Mouse (Mus musculus) limb, embryonic 10.5 days (tissue): ENCODE measurements at regions not wholly inside any gene's neighbourhood (a gene's known extent, or its start where the extent isn't known, plus 50 kb on each side); places are given as distances from the start of the nearest gene placed in this dataset.

ENCODE experiments used
- DNase-seq: peaks from one replicate; pipeline ENCODE4 v3.0.0-alpha.2; 2017; ENCODE audit warnings: low spot score
- H3K27ac ChIP-seq: fragments of 300-500 bp; sonication (generic); 2 replicates; pipeline ENCODE4 v1.5.1; 2016; ENCODE audit warnings: mild to moderate bottlenecking
- H3K27me3 ChIP-seq: fragments of 300-500 bp; sonication (generic); 2 replicates; pipeline ENCODE4 v1.6.1; 2016; ENCODE audit warnings: low read depth, mild to moderate bottlenecking; ENCODE audit not compliant: poor library complexity, severe bottlenecking
- H3K36me3 ChIP-seq: fragments of 300-500 bp; sonication (generic); 2 replicates; pipeline ENCODE4 v1.6.1; 2016; ENCODE audit warnings: mild to moderate bottlenecking, moderate library complexity
- H3K4me1 ChIP-seq: fragments of 300-500 bp; sonication (generic); 2 replicates; pipeline ENCODE4 v1.6.1; 2016
- H3K4me3 ChIP-seq: fragments of 300-500 bp; sonication (generic); 2 replicates; pipeline ENCODE4 v1.5.1; 2016; ENCODE audit warnings: mild to moderate bottlenecking, moderate library complexity
- H3K9me3 ChIP-seq: fragments of 300-500 bp; sonication (generic); replicated peaks from 2 replicates; pipeline ENCODE4 v1.6.1; 2016; ENCODE audit warnings: mild to moderate bottlenecking
- WGBS: fragments of 180-500 bp; shearing (Covaris S2); methylation state at CpG from one replicate; pipeline ENCODE4 v1.1.7; 2016; 5-methylcytosine and 5-hydroxymethylcytosine counted together

GRCm38 (mm10) chr13:83879561-83879960 lies 342.5 kb upstream of the Tmem161b start:
- Histone ChIP-seq H3K9me3 (no peaks in the 10 kb centered on the region), H3K4me1 (no peaks in the 10 kb centered on the region), H3K27me3 (no peaks in the 10 kb centered on the region), H3K4me3 (no peak overlapping the region), H3K36me3 (no peaks in the 10 kb centered on the region), H3K27ac (no peak overlapping the region)
- no peak for DNase-seq
- 80% methylated on average over 2 of the region's 2 CpGs for WGBS

- H3K27ac ChIP-seq: no peak overlapping the region
- H3K36me3 ChIP-seq: no peaks in the 10 kb centered on the region
- no peaks in the 10 kb centered on the region for H3K9me3 ChIP-seq
- no peaks in the 10 kb centered on the region for H3K27me3 ChIP-seq
- H3K4me3 ChIP-seq: no peak overlapping the region
- WGBS: 84% methylated on average over 2 of the region's 2 CpGs
- no peak for DNase-seq
- H3K4me1 ChIP-seq: no peaks in the 10 kb centered on the region
Observed at GRCm38 (mm10) chr13:83880305-83880704, 341.8 kb upstream of the Tmem161b start.

- H3K36me3 ChIP-seq: no peaks in the 10 kb centered on the region
- no peak overlapping the region for H3K27ac ChIP-seq
- DNase-seq: no peak
- WGBS: 90% methylated on average over 2 of the region's 2 CpGs
- no peak overlapping the region for H3K4me3 ChIP-seq
- H3K9me3 ChIP-seq: no peaks in the 10 kb centered on the region
- H3K27me3 ChIP-seq: no peaks in the 10 kb centered on the region
- no peaks in the 10 kb centered on the region for H3K4me1 ChIP-seq
Observed at GRCm38 (mm10) chr13:83880772-83881171, 341.3 kb upstream of the Tmem161b start.

- Histone ChIP-seq H3K4me3 (no peak overlapping the region), H3K4me1 (no peaks in the 10 kb centered on the region), H3K27ac (no peak overlapping the region), H3K27me3 (no peaks in the 10 kb centered on the region), H3K9me3 (no peaks in the 10 kb centered on the region), H3K36me3 (no peaks in the 10 kb centered on the region)
- WGBS: 92% methylated on average over 1 of the region's 1 CpGs
- DNase-seq: no peak
Observed at GRCm38 (mm10) chr13:83882839-83883238, 339.3 kb upstream of the Tmem161b start.

- DNase-seq: no peak
- no peak overlapping the region for H3K27ac ChIP-seq
- no peak overlapping the region for H3K4me3 ChIP-seq
- H3K9me3 ChIP-seq: no peaks in the 10 kb centered on the region
- 91% methylated on average over 4 of the region's 4 CpGs for WGBS
- no peaks in the 10 kb centered on the region for H3K4me1 ChIP-seq
- H3K27me3 ChIP-seq: no peaks in the 10 kb centered on the region
- no peaks in the 10 kb centered on the region for H3K36me3 ChIP-seq
Observed at GRCm38 (mm10) chr13:83883821-83884220, 338.3 kb upstream of the Tmem161b start.

- Histone ChIP-seq H3K9me3 (no peaks in the 10 kb centered on the region), H3K4me1 (no peaks in the 10 kb centered on the region), H3K27ac (no peak overlapping the region), H3K4me3 (no peak overlapping the region), H3K27me3 (no peaks in the 10 kb centered on the region), H3K36me3 (no peaks in the 10 kb centered on the region)
- WGBS: 94% methylated on average over 4 of the region's 4 CpGs
- no peak for DNase-seq
Observed at GRCm38 (mm10) chr13:83884226-83884625, 337.9 kb upstream of the Tmem161b start.

- no peaks in the 10 kb centered on the region for H3K36me3 ChIP-seq
- 70% methylated on average over 13 of the region's 13 CpGs for whole genome bisulfite sequencing
- no peak for DNase-seq
Observed at GRCm38 (mm10) chr13:83884766-83885543, 337.1 kb upstream of the Tmem161b start.

GRCm38 (mm10) chr13:83885729-83886128 lies 336.4 kb upstream of the Tmem161b start:
- WGBS: 82% methylated on average over 4 of the region's 4 CpGs
- Histone ChIP-seq H3K9me3 (no peaks in the 10 kb centered on the region), H3K36me3 (no peaks in the 10 kb centered on the region), H3K27me3 (no peaks in the 10 kb centered on the region), H3K4me3 (no peak overlapping the region), H3K27ac (no peak overlapping the region), H3K4me1 (no peaks in the 10 kb centered on the region)
- no peak for DNase-seq

More at GRCm38 (mm10) chr13:83884766-83885543, 337.1 kb upstream of the Tmem161b start:
- Histone ChIP-seq H3K4me1 (no peaks in the 10 kb centered on the region), H3K27ac (no peak overlapping the region), H3K9me3 (no peaks in the 10 kb centered on the region), H3K27me3 (no peaks in the 10 kb centered on the region), H3K4me3 (no peak overlapping the region)

- no peak overlapping the region for H3K27ac ChIP-seq
- no peaks in the 10 kb centered on the region for H3K4me1 ChIP-seq
- WGBS: 48% methylated on average over 2 of the region's 2 CpGs
- H3K4me3 ChIP-seq: no peak overlapping the region
- H3K36me3 ChIP-seq: no peaks in the 10 kb centered on the region
- no peak for DNase-seq
- H3K9me3 ChIP-seq: no peaks in the 10 kb centered on the region
- no peaks in the 10 kb centered on the region for H3K27me3 ChIP-seq
Observed at GRCm38 (mm10) chr13:83914697-83915096, 307.4 kb upstream of the Tmem161b start.

- DNase-seq: no peak
- no peaks in the 10 kb centered on the region for H3K4me1 ChIP-seq
- H3K27me3 ChIP-seq: no peaks in the 10 kb centered on the region
- WGBS: 86% methylated on average over 2 of the region's 2 CpGs
- H3K36me3 ChIP-seq: no peaks in the 10 kb centered on the region
- H3K9me3 ChIP-seq: no peaks in the 10 kb centered on the region
- H3K27ac ChIP-seq: no peak overlapping the region
- H3K4me3 ChIP-seq: no peak overlapping the region
Observed at GRCm38 (mm10) chr13:83932761-83933160, 289.3 kb upstream of the Tmem161b start.

GRCm38 (mm10) chr13:83946495-83946894 lies 275.6 kb upstream of the Tmem161b start:
- no peaks in the 10 kb centered on the region for H3K36me3 ChIP-seq
- no peak overlapping the region for H3K27ac ChIP-seq
- H3K4me3 ChIP-seq: no peak overlapping the region
- no peaks in the 10 kb centered on the region for H3K4me1 ChIP-seq
- WGBS: 82% methylated on average over 4 of the region's 4 CpGs
- no peaks in the 10 kb centered on the region for H3K27me3 ChIP-seq
- no peaks in the 10 kb centered on the region for H3K9me3 ChIP-seq
- DNase-seq: no peak

- no peak for DNase-seq
- H3K4me1 ChIP-seq: no peaks in the 10 kb centered on the region
- no peak overlapping the region for H3K4me3 ChIP-seq
- no peaks in the 10 kb centered on the region for H3K36me3 ChIP-seq
- H3K27me3 ChIP-seq: no peaks in the 10 kb centered on the region
- no peak overlapping the region for H3K27ac ChIP-seq
- no peaks in the 10 kb centered on the region for H3K9me3 ChIP-seq
Observed at GRCm38 (mm10) chr13:83951163-83951562, 270.9 kb upstream of the Tmem161b start.

- no peak for DNase-seq
- Histone ChIP-seq H3K36me3 (no peaks in the 10 kb centered on the region), H3K4me1 (no peaks in the 10 kb centered on the region), H3K27me3 (no peaks in the 10 kb centered on the region), H3K9me3 (no peaks in the 10 kb centered on the region), H3K4me3 (no peak overlapping the region), H3K27ac (no peak overlapping the region)
- 82% methylated on average over 3 of the region's 3 CpGs for WGBS
Observed at GRCm38 (mm10) chr13:83951808-83952207, 270.3 kb upstream of the Tmem161b start.

GRCm38 (mm10) chr13:83952353-83952752 lies 269.7 kb upstream of the Tmem161b start:
- H3K27ac ChIP-seq: no peak overlapping the region
- no peak for DNase-seq
- no peaks in the 10 kb centered on the region for H3K9me3 ChIP-seq
- no peaks in the 10 kb centered on the region for H3K36me3 ChIP-seq
- H3K27me3 ChIP-seq: no peaks in the 10 kb centered on the region
- no peaks in the 10 kb centered on the region for H3K4me1 ChIP-seq
- H3K4me3 ChIP-seq: no peak overlapping the region
- WGBS: 68% methylated on average over 4 of the region's 4 CpGs
